Mouse (Mus musculus): ENCODE measurements around the gene Cyp27b1. TPM values are rescaled to one million over a fixed set of nuclear protein-coding genes. Genes with fewer than 3 reads are reported as not detected.

The Cyp27b1 gene
- total RNA-seq, 2 experiments from 2014 or later, result 0.39 to 1.2 TPM

GRCm38 (mm10) chr10:127080901-127081780 is 33.1 kb downstream of the Cyp27b1 start:
- intact Hi-C loops (cut with DNase I), result no loop called here
- DNase-seq (ENCODE audit: low spot score in 2 of 2), result peak; percentile 70 to 80

- intact Hi-C loops (cut with DNase I), result no loop called here
- peak in 1 of 2 experiments; percentile 38 for DNase-seq (ENCODE audit: low spot score in 2 of 2)
Measured at GRCm38 (mm10) chr10:127081996-127082620, 34.1 kb downstream of the Cyp27b1 start.

- no peak for DNase-seq (ENCODE audit: low spot score in 2 of 2)
- intact Hi-C loops (cut with DNase I), result no loop called here
Measured at GRCm38 (mm10) chr10:127083292-127083914, 35.4 kb downstream of the Cyp27b1 start.

GRCm38 (mm10) chr10:127083915-127084306 is 35.9 kb downstream of the Cyp27b1 start:
- DNase-seq (ENCODE audit: low spot score in 2 of 2), result no peak
- intact Hi-C loops (cut with DNase I), result no loop called here

- intact Hi-C loops (cut with DNase I), result no loop called here
Measured at GRCm38 (mm10) chr10:127085052-127085451, 37.0 kb downstream of the Cyp27b1 start.

GRCm38 (mm10) chr10:127085633-127086032 is 37.6 kb downstream of the Cyp27b1 start:
- intact Hi-C loops (cut with DNase I), result no loop called here
- no peak for DNase-seq (ENCODE audit: low spot score in 2 of 2)

More at GRCm38 (mm10) chr10:127085052-127085451, 37.0 kb downstream of the Cyp27b1 start:
- DNase-seq (ENCODE audit: low spot score in 2 of 2), result no peak

GRCm38 (mm10) chr10:127090560-127091411 is 42.7 kb downstream of the Cyp27b1 start:
- DNase-seq (ENCODE audit: low spot score in 2 of 2), result peak; percentile 60 to 72
- intact Hi-C loops (cut with DNase I), result no loop called here

GRCm38 (mm10) chr10:127091507-127092396 is 43.7 kb downstream of the Cyp27b1 start:
- DNase-seq (ENCODE audit: low spot score in 2 of 2), result peak; percentile 71 to 72
- intact Hi-C loops (cut with DNase I), result no loop called here

- intact Hi-C loops (cut with DNase I), result no loop called here
Measured at GRCm38 (mm10) chr10:127092742-127093141, 44.7 kb downstream of the Cyp27b1 start.

GRCm38 (mm10) chr10:127094382-127094802 is 46.3 kb downstream of the Cyp27b1 start:
- DNase-seq (ENCODE audit: low spot score in 2 of 2), result no peak
- intact Hi-C loops (cut with DNase I), result no loop called here

More at GRCm38 (mm10) chr10:127092742-127093141, 44.7 kb downstream of the Cyp27b1 start:
- DNase-seq (ENCODE audit: low spot score in 2 of 2), result no peak

GRCm38 (mm10) chr10:127098514-127098913 is 50.5 kb downstream of the Cyp27b1 start:
- intact Hi-C loops (cut with DNase I), result no loop called here
- DNase-seq (ENCODE audit: low spot score in 2 of 2), result no peak

- no peak for DNase-seq (ENCODE audit: low spot score in 2 of 2)
- intact Hi-C loops (cut with DNase I), result no loop called here
Measured at GRCm38 (mm10) chr10:127099191-127099590, 51.1 kb downstream of the Cyp27b1 start.

GRCm38 (mm10) chr10:127099868-127100267 is 51.8 kb downstream of the Cyp27b1 start:
- DNase-seq (ENCODE audit: low spot score in 2 of 2), result no peak
- intact Hi-C loops (cut with DNase I), result no loop called here

GRCm38 (mm10) chr10:127100414-127100813 is 52.4 kb downstream of the Cyp27b1 start:
- intact Hi-C loops (cut with DNase I), result no loop called here
- DNase-seq (ENCODE audit: low spot score in 2 of 2), result no peak

- intact Hi-C loops (cut with DNase I), result no loop called here
Measured at GRCm38 (mm10) chr10:127101151-127101550, 53.1 kb downstream of the Cyp27b1 start.

More at GRCm38 (mm10) chr10:127101151-127101550, 53.1 kb downstream of the Cyp27b1 start:
- no peak for DNase-seq (ENCODE audit: low spot score in 2 of 2)

Measured in left cerebral cortex, postnatal 36 days (tissue).